Mouse (Mus musculus): ENCODE data around the gene Pxdc1. TPM values are rescaled to one million over a fixed set of nuclear protein-coding genes. Genes with fewer than 3 reads are reported as not detected.

The Pxdc1 gene
- polyA plus RNA-seq (2012; ENCODE audit: low replicate concordance) = 24.7 and 39.8 TPM in 2 replicates

DNA sequence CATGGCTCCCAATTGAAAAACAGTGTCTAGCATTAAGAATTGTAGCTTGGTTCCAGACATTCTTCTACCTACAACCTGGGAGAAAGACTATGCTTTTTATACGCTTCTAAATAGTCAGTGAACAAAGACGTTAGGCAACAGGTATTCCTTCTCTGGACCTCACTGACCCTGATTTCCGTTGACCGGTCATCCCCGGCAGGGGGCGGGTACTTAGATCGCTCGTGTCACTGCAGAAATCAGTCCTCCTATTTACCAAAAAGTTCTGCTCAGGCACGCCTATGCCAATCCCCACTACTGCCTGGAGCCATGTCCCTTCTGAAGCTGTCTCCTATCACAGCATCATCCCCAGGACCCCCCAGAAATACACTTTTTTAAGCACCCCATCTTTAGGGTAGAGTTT is at the start of gene Pxdc1:
Pxdc1 (minus strand) TSS at position 96 of the 400 bp plus-strand sequence.

Other genes starting within 250 kb of the Pxdc1 start
- not detected in 2 replicates for gene Fam50b, start 81.4 kb upstream of the Pxdc1 start, polyA plus RNA-seq (2012; ENCODE audit: low replicate concordance)
- 15.8 and 30.8 TPM in 2 replicates for gene Prpf4b, start 221.8 kb upstream of the Pxdc1 start, polyA plus RNA-seq (2012; ENCODE audit: low replicate concordance)

All from leukemia stem cell, adult 10-12 weeks (primary cell).